ENCODE assay signal across 34 mouse cellular contexts in the genomic region with DNA sequence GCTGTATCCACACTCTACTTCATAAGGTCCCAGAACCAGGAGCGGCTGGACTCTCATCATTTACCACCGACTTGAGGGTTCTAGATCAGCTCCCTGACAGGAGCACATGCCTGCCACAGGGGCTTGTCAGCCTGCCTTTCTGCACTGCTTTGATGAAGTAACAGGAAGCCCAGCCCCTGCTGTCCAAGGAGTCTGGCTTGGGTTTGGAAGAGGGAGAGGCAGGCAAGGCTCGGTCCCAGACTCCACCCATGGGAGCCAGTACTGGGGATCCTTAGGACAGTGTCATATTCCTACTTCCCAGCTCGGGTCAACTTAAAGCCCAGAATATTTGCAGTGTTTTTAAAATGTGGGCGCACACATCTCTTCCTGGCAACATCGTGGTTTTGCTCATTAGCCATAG.
"Had no signal": no experiment of that assay in that cellular context is flagged by ENCODE, and none has a peak within 500 bp of the region (broad histone marks: within the 10 kb centered on the region; RNA-seq: fewer than 3 reads in every experiment).

No protein-coding gene starts in this region.

- H3K9ac ChIP-seq: heart, embryonic 12.5 days; heart, embryonic 13.5 days; heart, embryonic 15.5 days; hindbrain, embryonic 12.5 days; hindbrain, embryonic 13.5 days; hindbrain, embryonic 14.5 days; hindbrain, embryonic 15.5 days; intestine, embryonic 15.5 days; kidney, embryonic 15.5 days had no signal

- ATAC-seq: hindbrain, embryonic 16.5 days; hindbrain, postnatal 0 days; inflammation-experienced regulatory T-cells, adult 6 months; intestine, embryonic 15.5 days; intestine, embryonic 16.5 days; intestine, postnatal 0 days had no signal

- H3K4me3 ChIP-seq: heart, embryonic 10.5 days; heart, embryonic 12.5 days; heart, embryonic 13.5 days; heart, embryonic 15.5 days; hindbrain, embryonic 10.5 days; hindbrain, embryonic 12.5 days; hindbrain, embryonic 13.5 days; hindbrain, embryonic 15.5 days; intestine, embryonic 15.5 days; kidney, embryonic 15.5 days; layer of hippocampus, adult 2 months had no signal

- H3K4me1 ChIP-seq: heart, embryonic 12.5 days had no signal

- DNase-seq: heart, postnatal 14 days; heart, postnatal 36 days; heart, postnatal 4 days; kidney, adult 11 months; kidney, adult 18-20 months; kidney, adult 2 months; kidney, adult 8-10 months; kidney, adult 9 months; kidney, postnatal 10 days; kidney, postnatal 14 days; kidney, postnatal 25 days; kidney, postnatal 36 days; kidney, postnatal 4 days; layer of hippocampus, adult 9-11 months; layer of hippocampus, postnatal 36 days had no signal

- H3K27me3 ChIP-seq: intestine, embryonic 15.5 days had no signal

- H3K4me2 ChIP-seq: heart, embryonic 11.5 days; heart, embryonic 12.5 days; heart, embryonic 13.5 days; heart, embryonic 15.5 days; hindbrain, embryonic 12.5 days; hindbrain, embryonic 13.5 days; hindbrain, embryonic 14.5 days; hindbrain, embryonic 15.5 days; intestine, embryonic 15.5 days; kidney, embryonic 15.5 days had no signal

- H3K36me3 ChIP-seq: heart, embryonic 10.5 days; heart, embryonic 12.5 days; heart, embryonic 13.5 days; heart, embryonic 15.5 days; hindbrain, embryonic 10.5 days; hindbrain, embryonic 12.5 days; hindbrain, embryonic 13.5 days; hindbrain, embryonic 15.5 days; intestine, embryonic 15.5 days; kidney, embryonic 15.5 days had no signal

- H3K9me3 ChIP-seq: heart, embryonic 10.5 days; heart, embryonic 12.5 days; heart, embryonic 13.5 days; heart, embryonic 15.5 days; hindbrain, embryonic 10.5 days; hindbrain, embryonic 12.5 days; hindbrain, embryonic 13.5 days; hindbrain, embryonic 15.5 days; intestine, embryonic 15.5 days; kidney, embryonic 15.5 days had no signal

- H3K27ac ChIP-seq: heart, embryonic 10.5 days; heart, embryonic 13.5 days; heart, embryonic 15.5 days; hindbrain, embryonic 10.5 days; hindbrain, embryonic 12.5 days; hindbrain, embryonic 13.5 days; hindbrain, embryonic 14.5 days; hindbrain, embryonic 15.5 days; hindbrain, postnatal 0 days; intestine, embryonic 15.5 days; kidney, embryonic 15.5 days; kidney, postnatal 0 days; layer of hippocampus, adult 2 months had no signal
